Mouse (Mus musculus) G1E (cell line): ENCODE results near the gene Uroc1.

Source experiments
- CTCF ChIP-seq: IDR thresholded peaks from 2 replicates; pipeline ENCODE4 v1.5.1; 2012; ENCODE audit warnings: low read depth, low read length, inconsistent platforms, mixed read lengths
- GATA1 ChIP-seq: IDR thresholded peaks from 2 replicates; pipeline ENCODE4 v1.6.1; 2012; ENCODE audit warnings: borderline replicate concordance, low read length, inconsistent platforms, mixed read lengths
- POLR2AphosphoS5 ChIP-seq: IDR thresholded peaks from 2 replicates; pipeline ENCODE4 v1.6.1; 2012; ENCODE audit warnings: low read depth, low read length, inconsistent platforms; ENCODE audit not compliant: insufficient replicate concordance
- TAL1 ChIP-seq: conservative IDR thresholded peaks from 2 replicates; pipeline ENCODE4 v1.6.1; 2012; ENCODE audit warnings: low read depth, low read length, inconsistent platforms, mixed read lengths

DNA sequence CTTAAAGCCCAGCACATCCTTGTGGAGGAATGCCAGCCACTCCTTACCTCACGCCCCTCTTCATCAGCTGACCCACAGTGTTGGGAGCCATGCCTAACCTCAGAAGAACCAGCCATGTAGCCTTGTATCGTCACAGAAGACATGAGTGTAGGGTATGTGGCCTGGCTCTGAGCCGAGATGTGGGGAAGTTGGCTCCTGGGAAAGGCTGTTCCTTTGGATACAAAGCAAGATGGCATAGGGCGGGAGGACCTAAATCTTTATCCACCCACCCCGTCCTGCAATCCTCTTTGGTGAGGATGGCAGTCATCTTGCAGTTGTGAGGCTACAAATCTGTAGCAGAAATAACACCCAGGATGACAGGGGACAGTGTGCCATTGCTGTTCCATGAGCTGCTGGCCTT, 17.1 kb upstream of the Uroc1 start:
- no peak for TF ChIP-seq GATA1
- no peak for TF ChIP-seq CTCF
- TF ChIP-seq TAL1, result no peak
- no peak for TF ChIP-seq POLR2AphosphoS5
